Mouse (Mus musculus): Measurements from ENCODE around the gene Tyw5. TPM values are rescaled to one million over a fixed set of nuclear protein-coding genes. Genes with fewer than 3 reads are reported as not detected.

Gene Tyw5
- total and polyA plus RNA-seq, 2 experiments from 2014 or later, result 14.4 to 31.4 TPM

DNA sequence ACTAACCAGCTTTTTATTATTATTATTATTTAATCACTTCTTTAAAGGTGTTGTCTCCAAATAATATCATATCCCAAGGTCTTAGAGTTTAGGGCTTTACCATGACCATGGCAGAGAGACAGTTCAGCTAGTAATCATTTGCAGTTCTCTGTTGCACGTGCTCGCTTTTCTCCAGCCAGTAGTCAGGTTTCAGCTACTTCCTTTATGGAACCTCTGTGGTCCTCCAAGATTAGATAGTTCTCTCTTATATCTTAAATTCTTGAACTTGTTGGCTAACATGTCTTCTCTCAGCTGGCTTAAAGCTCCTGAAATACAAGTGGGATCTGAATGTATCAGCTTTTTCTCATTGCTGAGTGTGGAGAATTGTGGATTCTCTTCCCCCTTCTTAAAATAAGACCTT lies 2.1 kb upstream of the Tyw5 start:
- Histone ChIP-seq H3K9ac (replicated peaks; ENCODE audit: low read length) (no peak overlapping the region), H3K36me3 (ENCODE audit: insufficient read depth, low read length) (peaks cover 26% of the 10 kb centered on the region), H3K4me1 (ENCODE audit: insufficient read depth, low read length) (peaks cover 19% of the 10 kb centered on the region), H3K27me3 (ENCODE audit: insufficient read depth, low read length) (no peaks in the 10 kb centered on the region), H3K4me2 (ENCODE audit: low read depth, low read length) (0 out of 2 replicates have a peak overlapping the region, but pooled peaks have one; percentile 80), H3K9me3 (ENCODE audit: low read length) (no peaks in the 10 kb centered on the region), H3K4me3 (ENCODE audit: low read length) (no peak overlapping the region), H3K27ac (no peak overlapping the region)
- ATAC-seq (no peak), DNase-seq (ENCODE audit: low spot score) (no peak)
- no peak for TF ChIP-seq CTCF (IDR thresholded peaks at IDR 0.05; ENCODE audit: low read depth)
- 92% methylated on average over 2 of the region's 2 CpGs for WGBS

DNA sequence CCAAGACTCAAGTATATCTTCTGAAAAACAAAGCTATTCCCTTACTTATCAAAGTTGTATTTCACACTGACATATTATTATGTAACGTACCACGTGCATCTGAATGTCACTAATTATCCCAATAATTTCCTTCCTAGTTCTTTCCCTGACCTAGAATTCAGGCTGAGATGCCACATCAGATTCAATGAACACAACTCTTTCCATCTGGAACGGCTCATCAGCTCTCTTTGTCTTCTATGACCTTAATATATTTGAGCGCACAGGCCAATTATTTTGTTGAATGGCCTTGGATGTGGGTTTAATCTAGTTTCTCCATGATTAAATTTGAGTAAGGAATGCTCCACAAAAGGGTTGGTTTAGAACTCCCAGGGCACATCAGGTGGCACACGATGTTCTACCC lies 4.8 kb downstream of the Tyw5 start:
- H3K9ac ChIP-seq (replicated peaks; ENCODE audit: low read length), result no peak overlapping the region
- H3K4me3 ChIP-seq (ENCODE audit: low read length), result no peak overlapping the region
- no peak for TF ChIP-seq CTCF (IDR thresholded peaks at IDR 0.05; ENCODE audit: low read depth)
- H3K36me3 ChIP-seq (ENCODE audit: insufficient read depth, low read length), result peaks cover 7% of the 10 kb centered on the region; the same call in 1 of the 2 replicates
- no peaks in the 10 kb centered on the region for H3K4me1 ChIP-seq (ENCODE audit: insufficient read depth, low read length)
- no peaks in the 10 kb centered on the region for H3K9me3 ChIP-seq (ENCODE audit: low read length)
- H3K27me3 ChIP-seq (ENCODE audit: insufficient read depth, low read length), result no peaks in the 10 kb centered on the region
- DNase-seq (ENCODE audit: low spot score) (no peak), ATAC-seq (no peak)
- no peak overlapping the region for H3K27ac ChIP-seq
- H3K4me2 ChIP-seq (ENCODE audit: low read depth, low read length), result no peak overlapping the region
- WGBS, result 90% methylated on average over 5 of the region's 5 CpGs

DNA sequence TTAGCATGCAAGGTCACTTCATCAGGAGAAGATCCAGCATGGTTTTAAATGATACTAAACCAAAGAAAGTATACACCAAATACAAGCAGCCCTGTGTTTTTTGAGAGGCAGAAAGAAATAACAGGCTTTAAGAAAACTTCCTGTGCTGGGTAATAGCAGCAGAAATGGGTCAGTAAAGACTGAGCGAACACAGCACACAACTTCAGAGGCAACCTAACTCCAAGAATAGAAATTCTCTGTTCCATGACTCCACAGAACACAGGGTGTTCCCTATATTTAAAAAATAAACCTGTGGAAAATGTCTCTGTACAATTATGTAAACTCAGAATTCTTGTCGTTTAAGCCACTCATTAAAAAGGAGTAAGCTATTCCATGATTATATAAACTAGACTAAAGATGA lies 6.0 kb downstream of the Tyw5 start:
- Histone ChIP-seq H3K9me3 (ENCODE audit: low read length) (no peaks in the 10 kb centered on the region), H3K27ac (no peak overlapping the region), H3K9ac (replicated peaks; ENCODE audit: low read length) (no peak overlapping the region), H3K4me1 (ENCODE audit: insufficient read depth, low read length) (no peaks in the 10 kb centered on the region), H3K4me3 (ENCODE audit: low read length) (no peak overlapping the region), H3K36me3 (ENCODE audit: insufficient read depth, low read length) (peaks cover 10% of the 10 kb centered on the region; the same call in 1 of the 2 replicates), H3K27me3 (ENCODE audit: insufficient read depth, low read length) (no peaks in the 10 kb centered on the region), H3K4me2 (ENCODE audit: low read depth, low read length) (no peak overlapping the region)
- DNase-seq (ENCODE audit: low spot score), result no peak
- 94% methylated on average over 2 of the region's 2 CpGs for WGBS
- no peak for ATAC-seq
- no peak for TF ChIP-seq CTCF (IDR thresholded peaks at IDR 0.05; ENCODE audit: low read depth)

DNA sequence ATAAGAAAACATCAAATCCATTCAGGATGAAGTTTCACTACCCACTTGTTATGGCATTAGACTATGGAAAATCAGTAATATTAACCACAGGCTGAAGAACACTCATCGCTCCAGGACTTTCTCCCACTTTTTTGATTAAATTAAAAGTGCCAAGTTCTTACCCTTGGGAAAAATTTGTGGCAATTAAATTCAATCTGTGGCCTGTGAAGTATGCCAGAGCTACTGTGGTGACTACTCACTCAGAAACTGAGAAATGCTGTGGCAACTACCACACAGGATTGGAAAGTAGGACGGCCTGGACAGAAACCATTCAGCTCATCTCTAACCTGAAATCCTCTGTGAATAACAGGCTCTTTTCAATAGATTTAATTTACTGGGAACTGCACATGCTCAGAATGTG lies 6.6 kb downstream of the Tyw5 start:
- 83% methylated on average over 2 of the region's 2 CpGs for WGBS
- no peak for ATAC-seq

DNA sequence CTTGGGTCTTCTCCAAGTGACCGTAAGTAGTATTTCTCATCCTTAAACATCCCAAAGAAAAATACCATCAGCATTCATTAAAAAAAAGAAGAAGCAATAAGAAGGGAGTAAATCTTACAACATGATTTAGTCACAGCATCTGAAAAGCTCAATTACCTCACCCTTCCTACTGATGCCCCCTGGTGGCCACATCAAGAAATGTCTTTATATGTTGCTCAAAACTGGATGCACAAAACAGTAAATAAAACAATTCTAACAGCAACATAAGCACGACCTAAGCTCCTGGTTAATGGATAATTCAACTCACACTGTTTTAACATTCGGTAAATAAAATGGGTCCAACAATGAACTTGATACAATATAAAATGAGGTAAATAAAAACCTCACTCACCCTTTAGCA lies 12.8 kb downstream of the Tyw5 start:
- ATAC-seq (no peak), DNase-seq (ENCODE audit: low spot score) (peak; percentile 71)
- Histone ChIP-seq H3K9ac (replicated peaks; ENCODE audit: low read length) (no peak overlapping the region), H3K4me2 (ENCODE audit: low read depth, low read length) (no peak overlapping the region), H3K4me1 (ENCODE audit: insufficient read depth, low read length) (no peaks in the 10 kb centered on the region), H3K27me3 (ENCODE audit: insufficient read depth, low read length) (no peaks in the 10 kb centered on the region), H3K9me3 (ENCODE audit: low read length) (no peaks in the 10 kb centered on the region), H3K36me3 (ENCODE audit: insufficient read depth, low read length) (peaks cover 22% of the 10 kb centered on the region; the same call in 1 of the 2 replicates), H3K4me3 (ENCODE audit: low read length) (no peak overlapping the region), H3K27ac (no peak overlapping the region)
- TF ChIP-seq CTCF (IDR thresholded peaks at IDR 0.05; ENCODE audit: low read depth), result peak; percentile 84
- 64% methylated on average over 3 of the region's 3 CpGs for WGBS

More for the DNA sequence above, 6.6 kb downstream of the Tyw5 start:
- Histone ChIP-seq H3K27me3 (ENCODE audit: insufficient read depth, low read length) (no peaks in the 10 kb centered on the region), H3K27ac (no peak overlapping the region), H3K9me3 (ENCODE audit: low read length) (no peaks in the 10 kb centered on the region), H3K4me2 (ENCODE audit: low read depth, low read length) (no peak overlapping the region), H3K4me1 (ENCODE audit: insufficient read depth, low read length) (no peaks in the 10 kb centered on the region), H3K9ac (replicated peaks; ENCODE audit: low read length) (no peak overlapping the region), H3K36me3 (ENCODE audit: insufficient read depth, low read length) (peaks cover 10% of the 10 kb centered on the region; the same call in 1 of the 2 replicates), H3K4me3 (ENCODE audit: low read length) (no peak overlapping the region)
- DNase-seq (ENCODE audit: low spot score), result no peak
- no peak for TF ChIP-seq CTCF (IDR thresholded peaks at IDR 0.05; ENCODE audit: low read depth)

DNA sequence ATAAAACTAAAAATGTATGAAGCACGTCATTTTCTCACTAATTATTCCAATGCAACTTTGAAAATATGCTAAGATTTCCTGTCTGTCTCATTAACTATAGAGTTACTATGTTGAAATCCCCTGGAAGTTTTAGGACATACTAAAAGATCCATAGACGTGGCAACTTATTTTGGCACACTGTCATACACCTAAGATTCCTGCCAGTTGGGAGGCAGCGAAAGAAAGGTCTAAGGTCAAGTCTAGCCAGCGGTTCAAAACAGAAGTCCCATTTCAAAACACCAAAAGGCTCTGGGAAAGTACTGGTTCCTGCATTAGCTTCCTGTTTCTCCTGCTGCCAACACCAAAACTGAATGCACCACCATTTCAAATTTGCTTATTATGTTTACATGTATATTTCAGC lies 14.5 kb downstream of the Tyw5 start:
- 83% methylated on average over 4 of the region's 4 CpGs for WGBS
- Histone ChIP-seq H3K9ac (replicated peaks; ENCODE audit: low read length) (no peak overlapping the region), H3K4me2 (ENCODE audit: low read depth, low read length) (no peak overlapping the region), H3K4me3 (ENCODE audit: low read length) (no peak overlapping the region), H3K27me3 (ENCODE audit: insufficient read depth, low read length) (no peaks in the 10 kb centered on the region), H3K27ac (no peak overlapping the region), H3K36me3 (ENCODE audit: insufficient read depth, low read length) (peaks cover 22% of the 10 kb centered on the region; the same call in 1 of the 2 replicates), H3K4me1 (ENCODE audit: insufficient read depth, low read length) (no peaks in the 10 kb centered on the region; the same call in 1 of the 2 replicates), H3K9me3 (ENCODE audit: low read length) (no peaks in the 10 kb centered on the region)
- DNase-seq (ENCODE audit: low spot score), result no peak
- no peak for ATAC-seq
- no peak for TF ChIP-seq CTCF (IDR thresholded peaks at IDR 0.05; ENCODE audit: low read depth)

DNA sequence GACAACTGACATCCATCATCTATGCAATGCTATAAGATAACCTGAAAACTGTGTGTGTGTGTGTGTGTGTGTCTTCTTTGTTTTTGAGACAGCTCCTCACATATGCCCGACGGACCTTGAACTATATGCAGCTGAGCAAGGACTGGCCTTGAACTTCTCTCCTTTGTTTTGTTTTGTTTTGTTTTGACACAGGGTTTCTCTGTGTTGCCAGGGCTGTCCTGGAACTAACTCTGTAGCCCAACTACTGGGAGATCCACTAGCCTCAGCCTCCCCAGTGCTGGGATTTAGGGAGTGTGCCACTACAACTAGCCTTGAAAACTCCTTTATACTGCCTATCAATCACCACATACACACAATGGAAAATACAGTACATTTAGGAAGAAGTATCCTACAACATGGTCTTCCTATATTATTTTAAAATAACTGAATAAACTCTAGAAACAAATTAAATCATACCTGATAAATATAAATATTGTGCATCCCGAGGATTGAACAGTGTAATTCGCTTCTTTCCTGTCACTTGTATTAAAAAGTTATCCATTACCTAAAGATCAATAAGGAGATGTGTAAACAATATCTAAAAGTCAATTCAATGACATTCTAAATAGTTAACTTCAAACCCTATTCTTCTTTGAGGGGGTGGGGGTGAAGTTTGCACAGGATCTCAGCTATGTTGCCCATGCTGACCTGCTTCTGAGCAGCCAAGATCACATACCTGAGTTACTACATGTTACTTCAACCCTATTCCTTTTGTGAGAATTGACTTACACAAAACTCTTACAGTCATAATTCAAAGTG lies 15.7 kb downstream of the Tyw5 start:
- Histone ChIP-seq H3K4me2 (ENCODE audit: low read depth, low read length) (no peak overlapping the region), H3K9me3 (ENCODE audit: low read length) (no peaks in the 10 kb centered on the region), H3K4me1 (ENCODE audit: insufficient read depth, low read length) (no peaks in the 10 kb centered on the region; the same call in none of the 2 replicates), H3K9ac (replicated peaks; ENCODE audit: low read length) (no peak overlapping the region), H3K27me3 (ENCODE audit: insufficient read depth, low read length) (no peaks in the 10 kb centered on the region), H3K27ac (no peak overlapping the region), H3K36me3 (ENCODE audit: insufficient read depth, low read length) (peaks cover 20% of the 10 kb centered on the region; the same call in 1 of the 2 replicates), H3K4me3 (ENCODE audit: low read length) (no peak overlapping the region)
- ATAC-seq (no peak), DNase-seq (ENCODE audit: low spot score) (no peak)
- WGBS, result 92% methylated on average over 4 of the region's 4 CpGs
- TF ChIP-seq CTCF (IDR thresholded peaks at IDR 0.05; ENCODE audit: low read depth), result no peak

Data from hindbrain, postnatal 0 days (tissue).